Mouse (Mus musculus): Measurements from ENCODE around the gene Ptms. TPM values are rescaled to one million over a fixed set of nuclear protein-coding genes. Genes with fewer than 3 reads are reported as not detected.

Gene Ptms
- polyA plus RNA-seq, 1 experiment from 2014 or later, result 255 TPM

GRCm38 (mm10) chr6:124925941-124926340 is 6.0 kb upstream of the Ptms start:
- H3K27me3 ChIP-seq, result no peaks in the 10 kb centered on the region
- no peaks in the 10 kb centered on the region for H3K36me3 ChIP-seq
- ATAC-seq (replicated peaks; ENCODE audit: insufficient number of reproducible peaks, insufficient read depth, low FRiP score, low read depth), result peak; percentile 62
- peak overlapping the region; percentile 24 for H3K4me3 ChIP-seq
- peaks cover 24% of the 10 kb centered on the region for H3K4me1 ChIP-seq (replicated peaks)
- H3K4me2 ChIP-seq, result peak overlapping the region; percentile 46
- WGBS, result 14% methylated on average over 5 of the region's 5 CpGs
- H3K9me3 ChIP-seq (replicated peaks), result no peaks in the 10 kb centered on the region
- H3K9ac ChIP-seq, result peak overlapping the region; percentile 28; the same call in 1 of the 2 replicates
- H3K27ac ChIP-seq, result peak overlapping the region; percentile 93

GRCm38 (mm10) chr6:124925173-124925793 is 5.4 kb upstream of the Ptms start:
- Histone ChIP-seq H3K4me2 (peak overlapping the region; percentile 46), H3K27me3 (no peaks in the 10 kb centered on the region), H3K4me3 (peak overlapping the region; percentile 24), H3K9ac (peak overlapping the region; percentile 28), H3K4me1 (replicated peaks) (peaks cover 28% of the 10 kb centered on the region), H3K9me3 (replicated peaks) (no peaks in the 10 kb centered on the region), H3K27ac (peak overlapping the region; percentile 93), H3K36me3 (no peaks in the 10 kb centered on the region)
- no peak for ATAC-seq (replicated peaks; ENCODE audit: insufficient number of reproducible peaks, insufficient read depth, low FRiP score, low read depth)
- WGBS, result 31% methylated on average over 12 of the region's 12 CpGs

DNA sequence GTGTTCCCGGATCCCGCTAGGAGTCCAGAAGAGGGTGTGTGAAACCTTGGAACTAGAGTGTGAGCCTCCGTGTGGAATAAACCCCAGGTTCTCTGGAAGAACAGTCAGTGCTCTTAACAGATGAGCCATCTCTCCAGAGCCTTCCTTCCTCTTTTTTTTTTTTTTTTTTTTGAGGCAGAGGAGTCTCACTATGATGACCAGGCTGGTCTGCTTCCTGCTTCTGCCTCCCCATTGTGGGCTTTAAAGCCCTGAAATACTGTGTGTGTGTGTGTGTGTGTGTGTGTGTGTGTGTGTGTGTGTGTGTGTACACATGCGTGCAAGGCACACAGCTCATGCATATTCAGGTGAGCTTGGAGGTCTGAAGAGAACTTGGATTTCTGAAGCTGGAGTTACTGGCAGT is 1.6 kb upstream of the Ptms start:
- 70% methylated on average over 4 of the region's 4 CpGs for WGBS
- peaks cover 44% of the 10 kb centered on the region for H3K4me1 ChIP-seq (replicated peaks)
- no peaks in the 10 kb centered on the region for H3K9me3 ChIP-seq (replicated peaks)
- no peak overlapping the region for H3K9ac ChIP-seq
- no peaks in the 10 kb centered on the region for H3K36me3 ChIP-seq
- H3K27ac ChIP-seq, result peak overlapping the region; percentile 100
- H3K4me3 ChIP-seq, result no peak overlapping the region
- H3K4me2 ChIP-seq, result no peak overlapping the region
- H3K27me3 ChIP-seq, result no peaks in the 10 kb centered on the region
- ATAC-seq (replicated peaks; ENCODE audit: insufficient number of reproducible peaks, insufficient read depth, low FRiP score, low read depth), result no peak

GRCm38 (mm10) chr6:124920318-124921085 is 599 bp upstream of the Ptms start:
- ATAC-seq (replicated peaks; ENCODE audit: insufficient number of reproducible peaks, insufficient read depth, low FRiP score, low read depth), result no peak
- no peaks in the 10 kb centered on the region for H3K9me3 ChIP-seq (replicated peaks)
- H3K4me1 ChIP-seq (replicated peaks), result peaks cover 45% of the 10 kb centered on the region

GRCm38 (mm10) chr6:124918890-124919627 is 844 bp downstream of the Ptms start:
- Histone ChIP-seq H3K27me3 (no peaks in the 10 kb centered on the region), H3K27ac (peak overlapping the region; percentile 100), H3K9ac (no peak overlapping the region), H3K9me3 (replicated peaks) (no peaks in the 10 kb centered on the region), H3K4me1 (replicated peaks) (peaks cover 53% of the 10 kb centered on the region), H3K4me2 (peak overlapping the region; percentile 86), H3K4me3 (peak overlapping the region; percentile 96), H3K36me3 (peaks cover 13% of the 10 kb centered on the region)
- no peak for ATAC-seq (replicated peaks; ENCODE audit: insufficient number of reproducible peaks, insufficient read depth, low FRiP score, low read depth)
- 28% methylated on average over 13 of the region's 14 CpGs for WGBS

More at GRCm38 (mm10) chr6:124920318-124921085, 599 bp upstream of the Ptms start:
- Histone ChIP-seq H3K4me2 (peak overlapping the region; percentile 86), H3K27ac (peak overlapping the region; percentile 100), H3K36me3 (no peaks in the 10 kb centered on the region), H3K4me3 (peak overlapping the region; percentile 47), H3K9ac (peak overlapping the region; percentile 47), H3K27me3 (no peaks in the 10 kb centered on the region)
- WGBS, result 27% methylated on average over 9 of the region's 9 CpGs

DNA sequence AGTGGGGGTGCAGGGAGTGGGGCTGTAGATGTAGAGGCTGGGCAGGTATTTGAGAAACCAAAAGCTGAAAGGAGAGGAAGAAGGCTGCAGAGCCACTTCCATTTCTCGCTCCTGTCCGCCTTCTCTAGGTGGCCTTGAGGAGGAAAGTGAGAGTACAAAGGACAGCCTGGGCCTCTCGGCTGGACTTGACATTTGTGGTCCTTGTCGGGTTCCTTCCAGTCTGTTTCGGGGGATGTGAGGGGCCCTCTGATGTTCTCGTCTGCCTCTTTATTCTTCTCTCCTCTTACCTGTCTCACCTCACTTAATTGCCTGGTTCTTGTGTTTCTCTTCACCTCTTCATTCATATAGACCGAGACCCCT is 1.6 kb downstream of the Ptms start:
- H3K4me1 ChIP-seq (replicated peaks), result peaks cover 59% of the 10 kb centered on the region
- ATAC-seq (replicated peaks; ENCODE audit: insufficient number of reproducible peaks, insufficient read depth, low FRiP score, low read depth), result no peak
- peak overlapping the region; percentile 42 for H3K9ac ChIP-seq
- no peaks in the 10 kb centered on the region for H3K9me3 ChIP-seq (replicated peaks)
- H3K27me3 ChIP-seq, result no peaks in the 10 kb centered on the region
- H3K27ac ChIP-seq, result peak overlapping the region; percentile 100
- H3K4me2 ChIP-seq, result peak overlapping the region; percentile 86
- peaks cover 18% of the 10 kb centered on the region for H3K36me3 ChIP-seq
- 15% methylated on average over 7 of the region's 7 CpGs for WGBS
- peak overlapping the region; percentile 96 for H3K4me3 ChIP-seq

DNA sequence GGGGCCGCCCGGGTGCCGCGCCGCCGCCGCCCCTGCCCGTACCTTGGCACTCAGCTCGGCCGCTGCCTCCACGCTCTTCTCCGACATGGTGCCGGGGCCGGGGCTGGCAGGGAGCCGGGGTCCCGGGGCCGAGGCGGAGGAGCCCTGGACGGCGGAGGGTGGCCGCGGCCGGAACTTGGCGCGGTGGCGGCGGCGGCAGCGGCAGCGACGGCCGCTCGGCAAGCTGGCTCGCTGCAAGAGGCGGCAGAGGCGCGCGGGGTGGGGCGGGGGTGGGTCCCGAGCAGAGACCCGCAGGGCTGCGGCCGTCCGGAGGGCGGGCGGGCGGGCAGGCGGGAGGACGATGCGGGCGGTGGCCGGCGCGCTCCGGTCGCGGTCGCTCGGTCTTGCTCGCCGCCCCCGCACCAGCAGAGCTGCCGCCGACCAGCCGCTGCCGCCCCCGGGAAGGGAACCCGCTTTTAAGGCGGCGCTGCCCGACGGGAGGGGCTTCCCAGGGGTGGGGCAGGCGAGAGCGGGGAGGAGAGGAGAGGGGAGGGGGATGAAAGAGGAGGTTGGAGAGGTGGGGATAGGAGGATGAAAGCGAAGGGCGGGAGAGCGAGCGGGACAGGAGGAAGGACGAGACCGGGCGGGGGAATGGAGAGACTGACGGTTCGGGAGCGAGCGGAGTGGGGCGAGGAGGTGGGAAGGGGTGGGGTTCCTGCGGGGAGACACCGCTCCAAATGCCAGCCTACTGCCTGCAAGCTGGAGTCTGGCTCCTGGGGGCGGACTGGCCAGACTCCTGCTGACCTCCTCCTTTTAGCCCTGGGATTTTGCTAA is 2.2 kb downstream of the Ptms start:
- peak; percentile 77 for ATAC-seq (replicated peaks; ENCODE audit: insufficient number of reproducible peaks, insufficient read depth, low FRiP score, low read depth)
- peak overlapping the region; percentile 100 for H3K27ac ChIP-seq
- H3K4me2 ChIP-seq, result peak overlapping the region; percentile 86
- peaks cover 59% of the 10 kb centered on the region for H3K4me1 ChIP-seq (replicated peaks)
- H3K9ac ChIP-seq, result peak overlapping the region; percentile 100
- under 1% methylated on average over 65 of the region's 89 CpGs for WGBS
- H3K36me3 ChIP-seq, result peaks cover 21% of the 10 kb centered on the region
- no peaks in the 10 kb centered on the region for H3K27me3 ChIP-seq
- no peaks in the 10 kb centered on the region for H3K9me3 ChIP-seq (replicated peaks)
- peak overlapping the region; percentile 96 for H3K4me3 ChIP-seq

DNA sequence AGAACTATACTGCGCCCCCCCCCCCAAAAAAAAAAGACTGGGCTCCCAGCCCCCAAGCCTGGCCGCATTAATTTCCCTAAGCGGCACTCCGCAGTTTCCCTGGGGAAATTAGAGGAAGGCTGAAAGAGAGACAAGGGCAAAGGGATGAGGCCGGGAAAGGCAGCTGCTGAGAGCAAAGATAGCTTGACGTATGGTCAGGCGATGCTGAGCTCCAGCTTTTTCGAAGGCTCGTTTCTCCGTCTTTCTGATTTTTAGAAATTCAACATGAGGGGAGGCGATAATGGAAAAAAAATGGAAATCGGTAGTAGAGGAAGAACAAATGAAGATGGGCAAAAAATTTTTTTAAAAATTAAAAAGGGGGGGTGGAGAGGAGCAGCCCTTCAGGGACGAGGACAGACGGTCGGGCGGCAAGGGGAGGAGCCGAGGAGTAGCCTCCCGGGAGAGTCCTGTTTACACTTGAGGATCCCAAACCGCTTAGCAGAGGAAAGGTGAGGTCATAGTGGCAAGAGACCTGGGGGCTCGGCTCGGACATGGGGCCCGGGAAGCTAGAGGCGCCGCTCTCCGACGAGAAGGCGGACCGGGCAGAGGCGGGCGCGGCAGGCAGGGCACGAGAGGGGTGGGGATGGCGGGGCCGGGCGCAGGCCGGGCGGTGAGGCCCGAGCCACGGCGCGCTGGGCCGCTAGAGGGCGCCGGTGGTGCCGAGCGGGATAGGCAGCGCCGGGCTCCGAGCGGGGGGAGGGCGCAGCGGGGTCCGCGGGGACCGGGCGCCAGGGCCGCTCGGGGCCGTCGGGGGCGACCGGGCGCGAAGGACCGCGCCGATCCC is 3.0 kb downstream of the Ptms start:
- peak; percentile 62 for ATAC-seq (replicated peaks; ENCODE audit: insufficient number of reproducible peaks, insufficient read depth, low FRiP score, low read depth)
- H3K4me3 ChIP-seq, result peak overlapping the region; percentile 96
- peak overlapping the region; percentile 100 for H3K27ac ChIP-seq
- under 1% methylated on average over 60 of the region's 67 CpGs for WGBS
- H3K9ac ChIP-seq, result peak overlapping the region; percentile 100
- peak overlapping the region; percentile 86 for H3K4me2 ChIP-seq
- peaks cover 21% of the 10 kb centered on the region for H3K36me3 ChIP-seq
- H3K4me1 ChIP-seq (replicated peaks), result peaks cover 60% of the 10 kb centered on the region
- H3K27me3 ChIP-seq, result no peaks in the 10 kb centered on the region
- no peaks in the 10 kb centered on the region for H3K9me3 ChIP-seq (replicated peaks)

- WGBS, result 5% methylated on average over 12 of the region's 12 CpGs
- Histone ChIP-seq H3K36me3 (peaks cover 21% of the 10 kb centered on the region), H3K4me2 (peak overlapping the region; percentile 86), H3K9me3 (replicated peaks) (no peaks in the 10 kb centered on the region), H3K27me3 (no peaks in the 10 kb centered on the region), H3K27ac (peak overlapping the region; percentile 100), H3K4me3 (peak overlapping the region; percentile 96), H3K4me1 (replicated peaks) (peaks cover 63% of the 10 kb centered on the region), H3K9ac (peak overlapping the region; percentile 100)
- no peak for ATAC-seq (replicated peaks; ENCODE audit: insufficient number of reproducible peaks, insufficient read depth, low FRiP score, low read depth)
Measured at GRCm38 (mm10) chr6:124915942-124916694, 3.8 kb downstream of the Ptms start.
